ENCODE assay signal across 8 mouse cellular contexts in genomic region chr11:32205058-32205873, GRCm38 (mm10). TPM values are rescaled to one million over a fixed set of nuclear protein-coding genes. Genes with fewer than 3 reads are reported as not detected.
DNase-seq lines count a peak whose midpoint lies in the region; ATAC-seq and TF ChIP-seq lines count a peak whose summit lies in the region.

Gene Snrnp25 (plus strand): TSS chr11:32205415.

- peak within 1 kb of the TSS; percentile 70 for H3K4me3 ChIP-seq in embryonic facial prominence, embryonic 13.5 days
- peak within 1 kb of the TSS; percentile 80 for H3K4me3 ChIP-seq in heart, adult 2 months
- peak within 1 kb of the TSS; percentile 69 for H3K4me3 ChIP-seq in limb, embryonic 13.5 days
- peak within 1 kb of the TSS; percentile 49 for H3K4me3 ChIP-seq in midbrain, embryonic 16.5 days (ENCODE audit: low read depth, low read length)

- peak within 1 kb of the TSS; percentile 81 for H3K4me2 ChIP-seq in embryonic facial prominence, embryonic 13.5 days
- peak within 1 kb of the TSS; percentile 72 for H3K4me2 ChIP-seq in limb, embryonic 13.5 days (replicated peaks)
- H3K4me2 ChIP-seq in midbrain, embryonic 16.5 days (ENCODE audit: low read length) = peak within 1 kb of the TSS; percentile 83

- peak within 1 kb of the TSS; percentile 86 for H3K9ac ChIP-seq in embryonic facial prominence, embryonic 13.5 days
- H3K9ac ChIP-seq in heart, adult 2 months (ENCODE audit: low read depth, low read length) = peak within 1 kb of the TSS; percentile 67
- H3K9ac ChIP-seq in limb, embryonic 13.5 days = peak within 1 kb of the TSS; percentile 79
- peak within 1 kb of the TSS; percentile 60 for H3K9ac ChIP-seq in midbrain, embryonic 16.5 days (ENCODE audit: low read depth, low read length)

- H3K27me3 ChIP-seq in embryonic facial prominence, embryonic 13.5 days = no peaks in the 10 kb centered on the region
- H3K27me3 ChIP-seq in heart, adult 2 months (ENCODE audit: control insufficient read depth, insufficient read depth, low read length) = no peaks in the 10 kb centered on the region
- no peaks in the 10 kb centered on the region for H3K27me3 ChIP-seq in limb, embryonic 13.5 days
- H3K27me3 ChIP-seq in midbrain, embryonic 16.5 days (ENCODE audit: control insufficient read depth, insufficient read depth, low read depth, low read length) = no peaks in the 10 kb centered on the region

- TF ChIP-seq EP300 in heart, adult 2 months (IDR thresholded peaks at IDR 0.05; ENCODE audit: insufficient read depth, low read depth, low read length) = peak; percentile 41; the same call in 1 of the 2 replicates

- intact Hi-C loops in heart, adult 2 months (cut with DNase I) = no loop called here

- H3K79me2 ChIP-seq in heart, adult 2 months (replicated peaks; ENCODE audit: control insufficient read depth, insufficient read depth, low read length) = no peaks in the 10 kb centered on the region

- peak within 1 kb of the TSS; percentile 22; the same call in 1 of the 2 replicates for H3K27ac ChIP-seq in embryonic facial prominence, embryonic 13.5 days
- peak within 1 kb of the TSS; percentile 31 for H3K27ac ChIP-seq in heart, adult 2 months
- peak within 1 kb of the TSS; percentile 39; the same call in 1 of the 2 replicates for H3K27ac ChIP-seq in limb, embryonic 13.5 days
- 0 out of 2 replicates have a peak within 1 kb of the TSS, but pooled peaks have one; percentile 23 for H3K27ac ChIP-seq in midbrain, embryonic 16.5 days (ENCODE audit: low read length)

- TF ChIP-seq CTCF in heart, adult 2 months (IDR thresholded peaks at IDR 0.05) = peak; percentile 60

- TF ChIP-seq POLR2A in heart, adult 2 months (IDR thresholded peaks at IDR 0.05; ENCODE audit: insufficient read depth, low read depth, low read length) = peak; percentile 79

- H3K9me3 ChIP-seq in embryonic facial prominence, embryonic 13.5 days = no peaks in the 10 kb centered on the region
- H3K9me3 ChIP-seq in limb, embryonic 13.5 days = no peaks in the 10 kb centered on the region
- no peaks in the 10 kb centered on the region for H3K9me3 ChIP-seq in midbrain, embryonic 16.5 days (replicated peaks; ENCODE audit: control insufficient read depth, low read length, poor library complexity, severe bottlenecking)

- peaks cover 32% of the 10 kb centered on the region for H3K36me3 ChIP-seq in embryonic facial prominence, embryonic 13.5 days
- no peaks in the 10 kb centered on the region for H3K36me3 ChIP-seq in heart, adult 2 months (ENCODE audit: control insufficient read depth, insufficient read depth, low read length)
- H3K36me3 ChIP-seq in limb, embryonic 13.5 days = peaks cover 33% of the 10 kb centered on the region
- H3K36me3 ChIP-seq in midbrain, embryonic 16.5 days (ENCODE audit: control insufficient read depth, insufficient read depth, low read length) = peaks cover 4% of the 10 kb centered on the region; the same call in 1 of the 2 replicates

- H3K4me1 ChIP-seq in embryonic facial prominence, embryonic 13.5 days = peaks cover 16% of the 10 kb centered on the region
- H3K4me1 ChIP-seq in heart, adult 2 months (ENCODE audit: control insufficient read depth, insufficient read depth, low read length) = no peaks in the 10 kb centered on the region
- H3K4me1 ChIP-seq in limb, embryonic 13.5 days = peaks cover 13% of the 10 kb centered on the region
- peaks cover 9% of the 10 kb centered on the region for H3K4me1 ChIP-seq in midbrain, embryonic 16.5 days (ENCODE audit: control insufficient read depth, insufficient read depth, low read length)

- ATAC-seq in embryonic facial prominence, embryonic 13.5 days (ENCODE audit: insufficient number of reproducible peaks, insufficient read depth, low FRiP score, low TSS enrichment, low read depth) = peak; percentile 100
- peak; percentile 100 for ATAC-seq in limb, embryonic 13.5 days (ENCODE audit: low FRiP score, low read depth)
- ATAC-seq in midbrain, embryonic 16.5 days = peak; percentile 100

- DNase-seq in 3134 (ENCODE audit: extremely low read depth, insufficient read length, low spot score) = peak; percentile 91
- DNase-seq in adrenal gland, postnatal 36 days = peak; percentile 96 to 97
- peak; percentile 92 to 96 for DNase-seq in heart, adult 2 months
- DNase-seq in kidney, adult 8-10 months = peak; percentile 98
- DNase-seq in spleen, postnatal 10 days (ENCODE audit: low spot score in 2 of 2) = peak; percentile 90 to 98

- WGBS in embryonic facial prominence, embryonic 13.5 days = under 1% methylated on average over 52 of the region's 52 CpGs
- under 1% methylated on average over 52 of the region's 52 CpGs for WGBS in heart, adult 2 months
- WGBS in limb, embryonic 13.5 days = under 1% methylated on average over 52 of the region's 52 CpGs
- WGBS in midbrain, embryonic 16.5 days = under 1% methylated on average over 52 of the region's 52 CpGs

RNA-seq across cellular contexts. Expression of gene Snrnp25, which starts in this region (rescaled TPM):
- 10 to 100 TPM; 14.8 to 19.4 TPM for total RNA-seq in adrenal gland, postnatal 36 days (2021)
- polyA plus RNA-seq in embryonic facial prominence, embryonic 13.5 days (2015; fragmentation: Nextera tagmentation; extraction: Ambion mirVana) = 64.4 and 69.3 TPM in 2 replicates
- total RNA-seq in heart, adult 2 months (2021) = 10 to 100 TPM; 10.0 to 13.3 TPM
- 11.8 and 13.8 TPM in 2 replicates for polyA plus RNA-seq in heart, adult 2 months (2012; rRNA removed)
- polyA plus RNA-seq in limb, embryonic 13.5 days (2015; fragmentation: Nextera tagmentation; extraction: Ambion mirVana) = 58.7 and 66.4 TPM in 2 replicates
- polyA plus RNA-seq in midbrain, embryonic 16.5 days (2015; fragmentation: Nextera tagmentation; extraction: Ambion mirVana) = 37.2 and 41.2 TPM in 2 replicates

Comparison
In these comparisons a context has a peak if more than half of its experiments do, and no peak if none do; other contexts are left out.
1. Peak in every context shown above with its lines: DNase-seq, ATAC-seq, H3K4me3 ChIP-seq and H3K27ac ChIP-seq.